Mouse (Mus musculus) forebrain, embryonic 14.5 days (tissue): Measurements from ENCODE around the gene Trim28. TPM values are rescaled to one million over a fixed set of nuclear protein-coding genes. Genes with fewer than 3 reads are reported as not detected.

Source experiments
- ATAC-seq: fragments of 200-750 bp; cut with Nextera tagmentation; 2 replicates; pipeline ENCODE4 v1.8.0; 2017; ENCODE audit warnings: mild to moderate bottlenecking, moderate library complexity
- DNase-seq: peaks from one replicate; pipeline ENCODE4 v3.0.0-alpha.2; 2015; ENCODE audit warnings: low spot score
- H3K27ac ChIP-seq: fragments of 300-500 bp; sonication (generic); 2 replicates; pipeline ENCODE4 v1.5.1; 2014; ENCODE audit warnings: low read depth, mild to moderate bottlenecking, control low read depth, low read length, moderate library complexity
- H3K27me3 ChIP-seq: fragments of 300-500 bp; sonication (generic); replicated peaks from 2 replicates; pipeline ENCODE4 v1.6.1; 2014; ENCODE audit warnings: low read length, control low read depth, mixed read lengths; ENCODE audit not compliant: control insufficient read depth, insufficient read depth
- H3K36me3 ChIP-seq: fragments of 300-500 bp; sonication (generic); 2 replicates; pipeline ENCODE4 v1.6.1; 2014; ENCODE audit warnings: low read length, control low read depth; ENCODE audit not compliant: control insufficient read depth, insufficient read depth
- H3K4me1 ChIP-seq: fragments of 300-500 bp; sonication (generic); 2 replicates; pipeline ENCODE4 v1.6.1; 2014; ENCODE audit warnings: antibody characterized with exemption, low read length, control low read depth; ENCODE audit not compliant: control insufficient read depth, insufficient read depth
- H3K4me2 ChIP-seq: fragments of 300-500 bp; sonication (generic); 2 replicates; pipeline ENCODE4 v1.6.1; 2014; ENCODE audit warnings: mild to moderate bottlenecking, control low read depth, low read length
- H3K4me3 ChIP-seq: fragments of 300-500 bp; sonication (generic); 2 replicates; pipeline ENCODE4 v1.5.1; 2014; ENCODE audit warnings: low read depth, low read length, control low read depth
- H3K9ac ChIP-seq: fragments of 300-500 bp; sonication (generic); 2 replicates; pipeline ENCODE4 v1.6.1; 2014; ENCODE audit warnings: mild to moderate bottlenecking, low read length, control low read depth, moderate library complexity
- H3K9me3 ChIP-seq: fragments of 300-500 bp; sonication (generic); replicated peaks from 2 replicates; pipeline ENCODE4 v1.6.1; 2016; ENCODE audit warnings: low read length, control low read depth, mixed read lengths; ENCODE audit not compliant: control insufficient read depth
- WGBS: fragments of 180-500 bp; shearing (Covaris S2); extraction: QIAGEN DNeasy Blood & Tissue Kit; methylation state at CpG from one replicate; pipeline ENCODE4 v1.1.7; 2014; 5-methylcytosine and 5-hydroxymethylcytosine counted together
- polyA plus RNA-seq: library from polyadenylated mRNA; unstranded; fragments of >200 nt; fragmentation: Nextera tagmentation; extraction: Ambion mirVana; gene quantifications from 2 replicates; pipeline ENCODE4 v1.2.1, GENCODE M21; 2014

Trim28 gene
- polyA plus RNA-seq, 1 experiment from 2014 or later = 317 TPM

GRCm38 (mm10) chr7:13023928-13024731, 25.2 kb downstream of the Trim28 start:
- Histone ChIP-seq H3K4me3 (peak overlapping the region; percentile 92), H3K27ac (peak overlapping the region; percentile 99), H3K27me3 (no peaks in the 10 kb centered on the region), H3K9me3 (no peaks in the 10 kb centered on the region), H3K9ac (peak overlapping the region; percentile 96), H3K36me3 (peaks cover 39% of the 10 kb centered on the region), H3K4me2 (peak overlapping the region; percentile 87), H3K4me1 (peaks cover 11% of the 10 kb centered on the region)
- ATAC-seq = peak; percentile 88
- DNase-seq = peak; percentile 98
- under 1% methylated on average over 79 of the region's 95 CpGs for WGBS

- ATAC-seq = peak; percentile 67
- Histone ChIP-seq H3K27ac (peak overlapping the region; percentile 99), H3K4me3 (peak overlapping the region; percentile 92), H3K9ac (peak overlapping the region; percentile 96), H3K4me2 (peak overlapping the region; percentile 87), H3K36me3 (peaks cover 46% of the 10 kb centered on the region), H3K27me3 (no peaks in the 10 kb centered on the region), H3K4me1 (peaks cover 11% of the 10 kb centered on the region), H3K9me3 (no peaks in the 10 kb centered on the region)
- peak; percentile 80 for DNase-seq
- WGBS = 0% methylated on average over 42 of the region's 44 CpGs
Measured at GRCm38 (mm10) chr7:13024805-13025204, 25.9 kb downstream of the Trim28 start.

- H3K9me3 ChIP-seq = no peaks in the 10 kb centered on the region
- H3K4me1 ChIP-seq = peaks cover 11% of the 10 kb centered on the region
- 29% methylated on average over 4 of the region's 4 CpGs for WGBS
- DNase-seq = no peak
- H3K27me3 ChIP-seq = no peaks in the 10 kb centered on the region
- H3K4me3 ChIP-seq = peak overlapping the region; percentile 92
- H3K27ac ChIP-seq = no peak overlapping the region; the same call in 1 of the 2 replicates
- H3K9ac ChIP-seq = peak overlapping the region; percentile 96
- H3K36me3 ChIP-seq = peaks cover 54% of the 10 kb centered on the region
- no peak for ATAC-seq
- peak overlapping the region; percentile 87 for H3K4me2 ChIP-seq
Measured at GRCm38 (mm10) chr7:13025511-13026112, 26.7 kb downstream of the Trim28 start.

GRCm38 (mm10) chr7:13028986-13029385, 30.1 kb downstream of the Trim28 start:
- DNase-seq (no peak), ATAC-seq (no peak)
- Histone ChIP-seq H3K4me3 (no peak overlapping the region), H3K9me3 (no peaks in the 10 kb centered on the region), H3K36me3 (peaks cover 84% of the 10 kb centered on the region), H3K27me3 (no peaks in the 10 kb centered on the region), H3K27ac (no peak overlapping the region), H3K4me1 (peaks cover 18% of the 10 kb centered on the region), H3K9ac (no peak overlapping the region), H3K4me2 (no peak overlapping the region)
- WGBS = 77% methylated on average over 4 of the region's 4 CpGs

GRCm38 (mm10) chr7:13031069-13031468, 32.2 kb downstream of the Trim28 start:
- no peak overlapping the region for H3K9ac ChIP-seq
- H3K4me1 ChIP-seq = peaks cover 14% of the 10 kb centered on the region
- no peaks in the 10 kb centered on the region for H3K9me3 ChIP-seq
- peak; percentile 35 for DNase-seq
- no peak overlapping the region for H3K4me2 ChIP-seq
- no peaks in the 10 kb centered on the region for H3K27me3 ChIP-seq
- ATAC-seq = no peak
- H3K4me3 ChIP-seq = no peak overlapping the region
- H3K27ac ChIP-seq = no peak overlapping the region
- WGBS = 72% methylated on average over 5 of the region's 5 CpGs
- H3K36me3 ChIP-seq = peaks cover 89% of the 10 kb centered on the region

- WGBS = 87% methylated on average over 2 of the region's 2 CpGs
- no peaks in the 10 kb centered on the region for H3K27me3 ChIP-seq
- no peak overlapping the region for H3K27ac ChIP-seq
- H3K9ac ChIP-seq = no peak overlapping the region
- ATAC-seq = no peak
- no peak for DNase-seq
- peaks cover 16% of the 10 kb centered on the region for H3K4me1 ChIP-seq
- H3K36me3 ChIP-seq = peaks cover 84% of the 10 kb centered on the region
- H3K4me2 ChIP-seq = no peak overlapping the region
- no peaks in the 10 kb centered on the region for H3K9me3 ChIP-seq
- H3K4me3 ChIP-seq = no peak overlapping the region
Measured at GRCm38 (mm10) chr7:13031983-13032382, 33.1 kb downstream of the Trim28 start.

GRCm38 (mm10) chr7:13032541-13032940, 33.6 kb downstream of the Trim28 start:
- DNase-seq (no peak), ATAC-seq (no peak)
- no peaks in the 10 kb centered on the region for H3K27me3 ChIP-seq
- no peak overlapping the region for H3K4me2 ChIP-seq
- H3K36me3 ChIP-seq = peaks cover 78% of the 10 kb centered on the region
- no peak overlapping the region for H3K9ac ChIP-seq
- WGBS = 92% methylated on average over 7 of the region's 7 CpGs
- H3K9me3 ChIP-seq = no peaks in the 10 kb centered on the region
- H3K4me3 ChIP-seq = no peak overlapping the region
- no peak overlapping the region for H3K27ac ChIP-seq
- H3K4me1 ChIP-seq = peaks cover 18% of the 10 kb centered on the region

- peaks cover 18% of the 10 kb centered on the region for H3K4me1 ChIP-seq
- WGBS = 52% methylated on average over 13 of the region's 13 CpGs
- H3K4me3 ChIP-seq = peak overlapping the region; percentile 56
- H3K9me3 ChIP-seq = no peaks in the 10 kb centered on the region
- H3K9ac ChIP-seq = peak overlapping the region; percentile 85
- DNase-seq (no peak), ATAC-seq (no peak)
- H3K4me2 ChIP-seq = peak overlapping the region; percentile 92
- H3K27me3 ChIP-seq = no peaks in the 10 kb centered on the region
- H3K36me3 ChIP-seq = peaks cover 68% of the 10 kb centered on the region
- peak overlapping the region; percentile 90 for H3K27ac ChIP-seq
Measured at GRCm38 (mm10) chr7:13033451-13034147, 34.7 kb downstream of the Trim28 start.
